Mouse (Mus musculus) T-cell, adult 2 months (primary cell): ENCODE results near the gene Taf8.

ENCODE experiments used
- DNase-seq: peaks from one replicate; pipeline ENCODE4 v3.0.0; 2022; ENCODE audit warnings: low spot score

The Taf8 gene

DNA sequence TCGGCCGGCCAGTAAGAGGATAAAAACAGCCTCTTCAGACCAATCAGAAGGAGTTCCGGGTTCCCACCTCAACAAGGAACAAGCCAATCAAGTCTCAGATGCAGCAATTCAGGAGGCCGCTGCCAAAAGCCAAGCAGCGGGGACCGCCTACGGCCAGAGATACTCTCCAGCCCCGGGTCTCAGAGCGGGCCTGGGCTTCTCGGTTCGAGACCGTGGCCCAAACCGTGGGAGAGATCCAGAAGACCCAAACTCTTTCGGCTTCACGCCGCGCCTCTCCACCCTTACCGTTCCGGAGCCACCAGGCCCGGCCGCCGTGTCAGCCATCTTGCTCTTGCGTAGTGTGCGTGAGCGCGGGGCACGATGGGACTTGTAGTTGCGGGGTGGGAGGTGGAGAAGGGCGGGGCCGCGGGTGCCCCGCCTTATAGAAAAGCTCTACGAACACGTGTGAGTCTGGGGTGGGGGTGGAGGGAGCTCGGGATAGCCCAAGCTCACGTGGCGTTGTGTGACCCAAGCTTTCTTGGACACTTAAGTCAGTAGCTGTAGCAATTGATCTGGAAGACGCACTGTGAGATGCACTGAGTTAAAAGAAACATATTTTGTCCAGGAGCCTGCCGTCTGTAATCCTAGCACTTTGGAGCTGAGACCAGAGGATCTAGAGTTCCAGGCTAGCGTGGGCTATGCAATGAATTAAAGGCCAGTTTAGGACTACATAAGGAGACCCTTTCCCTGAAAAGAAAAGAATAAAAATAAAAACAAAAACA, at the start of gene Taf8:
Gene Taf8, minus strand, starts transcription at position 347 of the 761 bp plus-strand sequence.
- DNase-seq: peak; percentile 90

DNA sequence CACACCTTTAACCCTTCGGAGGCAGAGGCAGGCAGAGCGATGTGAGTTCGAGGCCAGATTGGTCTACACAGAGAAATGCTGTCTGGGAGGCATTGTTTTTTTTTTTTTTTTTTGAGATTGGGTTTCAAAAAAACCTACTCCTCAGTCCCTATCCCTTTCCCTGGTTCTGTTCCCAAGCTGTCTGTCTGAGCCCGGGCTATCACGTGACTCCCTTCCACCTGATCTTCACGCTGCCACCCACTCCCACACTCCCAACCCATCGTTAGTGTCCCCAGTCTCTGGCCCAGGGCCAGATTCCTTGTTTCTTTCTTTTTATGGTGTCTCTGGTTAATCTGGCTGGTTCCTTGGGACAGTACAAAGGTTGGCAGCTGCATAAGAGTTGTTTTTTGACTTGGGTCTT, 49.0 kb upstream of the Taf8 start:
- DNase-seq: no peak

DNA sequence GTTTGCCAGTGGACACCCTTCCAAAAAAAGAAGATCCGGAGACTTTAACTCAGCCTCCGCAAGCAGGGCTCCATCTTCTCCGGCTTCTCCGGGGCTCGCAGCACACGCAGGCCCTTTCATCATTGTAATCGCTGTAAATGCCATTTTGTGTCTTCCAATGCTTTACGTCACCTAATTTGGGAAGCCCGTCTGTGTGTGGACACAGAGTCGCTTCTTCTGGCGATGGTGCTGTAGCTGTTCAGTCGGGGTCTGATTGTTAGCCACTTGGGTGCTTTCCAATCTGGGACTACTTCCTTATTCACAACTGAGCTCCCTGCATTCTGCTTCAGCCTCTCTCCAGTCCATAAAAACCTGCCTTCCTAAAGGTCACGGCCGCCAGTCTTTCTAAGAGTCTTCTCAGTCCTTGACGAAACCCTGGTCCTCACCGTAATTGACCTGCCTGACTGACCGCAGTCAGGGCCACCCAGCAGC, 43.8 kb upstream of the Taf8 start:
- DNase-seq: no peak

DNA sequence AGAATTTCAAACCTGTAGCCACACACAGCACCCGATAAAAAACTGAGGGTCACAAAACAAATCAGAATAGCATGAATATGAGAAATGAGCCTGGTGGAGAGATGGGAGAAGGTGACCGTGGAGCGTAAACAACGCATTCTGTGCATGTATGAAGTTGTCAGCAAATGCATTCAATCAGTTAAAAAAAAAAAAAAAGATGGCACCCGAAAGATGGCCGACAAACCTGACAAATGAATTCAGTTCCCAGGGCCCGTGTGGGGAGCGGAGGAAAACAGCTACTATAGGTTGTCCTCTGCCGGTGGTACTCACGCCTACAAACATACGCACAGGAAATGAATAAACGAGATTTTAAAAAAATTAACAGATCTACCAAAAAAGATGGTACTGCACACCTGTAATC, 43.1 kb upstream of the Taf8 start:
- peak; percentile 36 for DNase-seq

DNA sequence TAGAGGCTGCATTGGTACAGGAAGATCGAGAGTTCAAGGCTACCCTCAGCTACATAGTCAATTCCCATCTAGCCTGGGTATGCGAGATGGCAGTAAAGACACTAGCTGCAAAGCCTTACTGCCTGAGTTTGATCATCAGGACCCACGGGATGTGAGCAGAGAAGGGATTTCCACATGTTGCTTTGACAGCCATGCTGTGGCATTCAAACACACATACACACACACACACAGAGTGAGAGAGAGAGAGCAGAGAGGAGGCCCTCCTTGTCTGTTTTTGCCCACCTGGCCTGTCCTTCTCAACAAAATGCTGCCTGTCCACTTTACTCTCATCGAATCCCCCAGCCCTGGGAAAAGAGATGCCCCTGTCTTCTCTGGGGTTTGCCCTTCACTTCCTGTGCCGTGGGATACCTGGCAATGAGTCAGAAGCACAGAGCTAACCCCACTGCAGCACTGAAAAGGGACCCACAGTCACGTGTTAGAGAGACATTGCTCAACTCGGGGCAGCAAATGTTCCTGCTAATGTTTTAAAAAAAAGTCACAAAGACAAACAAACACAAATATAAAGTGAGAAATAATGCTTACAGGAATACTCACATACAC, 41.1 kb upstream of the Taf8 start:
- DNase-seq: peak; percentile 30

- DNase-seq: peak; percentile 63
Measured at GRCm38 (mm10) chr17:47542061-47542460, 40.0 kb upstream of the Taf8 start.

- DNase-seq: no peak
Measured at GRCm38 (mm10) chr17:47539128-47539527, 37.0 kb upstream of the Taf8 start.

- DNase-seq: no peak
Measured at GRCm38 (mm10) chr17:47538049-47538448, 36.0 kb upstream of the Taf8 start.

- peak; percentile 54 for DNase-seq
Measured at GRCm38 (mm10) chr17:47535812-47536236, 33.7 kb upstream of the Taf8 start.

DNA sequence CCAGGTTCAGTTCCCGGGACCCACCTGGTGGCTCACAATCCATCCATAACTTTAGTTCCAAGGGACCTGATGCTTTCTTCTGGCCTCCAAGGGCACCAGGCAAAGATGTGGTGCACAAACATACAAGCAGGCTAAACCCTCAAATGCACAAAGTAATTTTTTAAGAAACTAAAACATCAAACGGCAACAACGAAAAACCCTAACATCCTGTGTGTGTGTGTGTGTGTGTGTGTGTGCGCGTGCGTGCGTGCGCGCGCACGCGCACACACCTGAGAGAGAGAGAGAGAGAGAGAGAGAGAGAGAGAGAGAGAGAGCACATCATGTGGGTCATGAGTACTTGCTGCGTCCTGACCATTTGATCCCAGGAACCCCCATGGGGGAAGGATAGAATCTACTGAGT, 31.6 kb upstream of the Taf8 start:
- peak; percentile 44 for DNase-seq

DNA sequence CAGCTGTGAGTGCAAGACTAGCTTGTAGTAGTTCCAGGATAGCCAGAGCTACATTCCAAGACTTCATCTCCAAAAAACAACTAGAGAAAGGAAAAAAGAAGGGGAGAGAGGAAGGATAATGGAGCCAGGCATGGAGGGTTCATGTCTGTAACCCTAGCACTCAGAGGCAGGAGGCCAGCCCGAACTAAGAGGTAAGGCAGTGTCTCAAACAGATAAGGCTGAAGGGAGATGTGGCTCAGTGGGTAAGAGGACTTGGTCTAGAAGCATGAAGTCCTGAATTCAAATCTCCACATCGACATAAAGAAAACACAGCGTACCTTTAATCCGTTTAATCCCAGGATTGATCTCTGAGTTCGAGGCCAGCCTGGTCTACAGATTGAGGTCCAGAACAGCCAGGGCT, 30.3 kb upstream of the Taf8 start:
- DNase-seq: no peak

GRCm38 (mm10) chr17:47531387-47531818, 29.3 kb upstream of the Taf8 start:
- DNase-seq: peak; percentile 87

GRCm38 (mm10) chr17:47529595-47529994, 27.5 kb upstream of the Taf8 start:
- DNase-seq: no peak

- no peak for DNase-seq
Measured at GRCm38 (mm10) chr17:47528919-47529318, 26.8 kb upstream of the Taf8 start.

- DNase-seq: peak; percentile 47
Measured at GRCm38 (mm10) chr17:47527581-47528300, 25.6 kb upstream of the Taf8 start.

GRCm38 (mm10) chr17:47526856-47527520, 24.9 kb upstream of the Taf8 start:
- no peak for DNase-seq

GRCm38 (mm10) chr17:47524991-47525390, 22.9 kb upstream of the Taf8 start:
- DNase-seq: no peak

GRCm38 (mm10) chr17:47524055-47524454, 22.0 kb upstream of the Taf8 start:
- DNase-seq: no peak

DNA sequence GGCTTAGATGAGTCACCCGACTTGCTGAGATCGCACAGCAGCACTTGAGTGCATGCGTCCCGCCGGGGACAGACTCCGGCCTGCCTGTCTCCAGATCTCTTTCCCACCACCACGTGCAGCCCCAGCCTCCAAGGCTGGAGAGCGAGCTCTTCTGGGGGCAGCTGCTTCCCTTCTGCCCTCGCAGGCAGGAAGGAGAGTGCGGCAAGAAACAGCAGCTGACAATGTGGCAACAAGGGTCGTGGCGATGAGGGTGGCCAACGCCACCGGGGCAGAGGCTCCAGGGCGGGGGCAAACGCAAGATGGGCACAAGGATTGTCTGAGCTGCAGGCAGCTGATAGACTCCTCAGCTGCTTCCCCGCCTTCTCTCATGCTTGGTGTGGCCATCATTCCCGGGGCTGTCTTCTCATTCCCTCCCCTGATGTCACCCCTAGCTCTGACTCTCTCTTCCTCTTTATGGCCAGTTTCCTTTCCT, 21.2 kb upstream of the Taf8 start:
- DNase-seq: no peak

DNA sequence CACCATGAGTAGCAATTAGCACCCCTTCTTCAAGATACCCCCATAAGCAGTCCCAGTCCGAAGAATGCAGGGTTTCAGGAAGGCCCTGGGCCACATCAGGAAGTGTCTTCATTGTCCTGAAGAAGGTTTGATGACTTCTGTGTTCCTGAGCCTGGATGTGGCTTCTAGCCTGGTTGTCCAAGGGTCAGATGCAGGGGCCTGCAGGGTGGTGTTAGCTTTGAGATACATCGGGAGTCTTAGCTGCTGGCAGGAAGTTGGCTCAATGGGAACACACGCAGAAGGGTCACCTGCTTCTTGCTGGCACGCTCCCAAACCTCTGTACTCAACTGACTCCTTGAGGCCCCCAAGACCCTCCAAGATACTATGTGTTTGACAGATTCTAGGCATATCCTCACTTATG, 20.4 kb upstream of the Taf8 start:
- DNase-seq: no peak

DNA sequence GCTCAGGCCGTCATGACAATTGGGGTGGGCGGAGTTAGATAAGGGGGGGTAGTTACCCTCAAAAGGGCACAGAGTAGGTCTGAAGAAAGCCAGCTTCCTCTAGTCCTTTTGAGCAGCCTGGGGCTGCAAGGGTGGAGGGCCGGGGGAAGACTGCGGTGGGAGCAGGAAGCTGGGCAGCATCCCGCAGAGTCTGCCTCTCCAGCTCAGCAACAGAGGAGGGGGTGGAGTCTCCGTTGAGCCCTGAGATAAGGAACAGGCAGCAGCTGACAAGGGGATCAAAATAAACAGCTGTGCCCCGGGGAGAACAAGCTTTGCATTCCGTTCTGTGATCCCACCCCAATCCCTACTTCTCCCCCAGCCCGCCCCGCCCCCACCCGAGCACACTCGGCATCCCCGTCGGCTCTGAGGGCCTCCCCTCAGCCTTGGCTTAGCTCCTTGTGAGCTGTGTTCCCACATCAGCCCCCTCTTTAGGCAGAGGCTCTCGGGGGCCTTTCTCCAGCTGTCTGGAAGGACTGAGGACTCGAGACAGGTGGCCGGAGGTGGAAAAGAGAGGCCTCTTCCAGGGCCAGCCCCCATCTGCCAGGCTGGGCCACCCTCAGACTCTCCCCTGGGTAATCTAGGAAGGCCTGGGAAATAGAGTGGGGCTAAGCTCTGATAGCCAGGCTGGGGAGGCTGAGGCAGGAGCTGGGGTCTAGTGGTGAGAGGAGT, 19.6 kb upstream of the Taf8 start:
- peak; percentile 94 for DNase-seq

GRCm38 (mm10) chr17:47518205-47518604, 16.1 kb upstream of the Taf8 start:
- no peak for DNase-seq
